ENCODE assay signal across 10 mouse cellular contexts in the genomic region with DNA sequence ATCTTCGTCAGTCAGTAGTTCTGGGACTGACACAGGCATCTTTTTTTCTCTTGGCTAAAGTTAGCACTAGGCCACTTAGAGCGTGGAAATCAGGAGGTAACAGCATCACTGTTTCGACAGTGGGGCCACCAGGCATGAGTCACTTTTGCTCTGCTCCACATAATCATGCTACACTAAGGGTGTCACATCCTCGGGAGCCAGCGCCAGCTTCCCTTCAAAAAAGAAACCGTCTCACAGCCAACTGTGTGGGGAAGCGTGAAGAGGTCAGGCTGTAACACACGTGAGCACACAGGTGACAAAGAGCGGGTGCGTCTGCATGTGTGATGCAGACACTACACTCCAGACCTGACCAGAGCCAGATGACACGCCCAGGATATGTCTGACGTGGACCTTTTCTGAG. TPM values are rescaled to one million over a fixed set of nuclear protein-coding genes. Genes with fewer than 3 reads are reported as not detected.
A peak's percentile ranks its signal among the peaks of the same experiment; 100 is the strongest.
DNase-seq lines count a peak whose midpoint lies in the region; ATAC-seq lines count a peak whose summit lies in the region.
"Had no signal": no experiment of that assay in that cellular context is flagged by ENCODE, and none has a peak within 500 bp of the region (broad histone marks: within the 10 kb centered on the region; RNA-seq: fewer than 3 reads in every experiment).

No protein-coding gene starts in this region.

- 89% methylated on average over 12 of the region's 12 CpGs for WGBS in forebrain, embryonic 12.5 days
- WGBS in hindbrain, embryonic 12.5 days = 86% methylated on average over 12 of the region's 12 CpGs

- H3K9ac ChIP-seq in forebrain, embryonic 12.5 days = no peak overlapping the region
- H3K9ac ChIP-seq in hindbrain, embryonic 12.5 days = no peak overlapping the region
- H3K9ac ChIP-seq: midbrain, embryonic 15.5 days had no signal

- peak; percentile 66 for ATAC-seq in CD4-positive, CD25-positive, alpha-beta regulatory T cell, adult 4 months
- no peak for ATAC-seq in forebrain, embryonic 12.5 days (ENCODE audit: low FRiP score)
- no peak for ATAC-seq in hindbrain, embryonic 12.5 days (ENCODE audit: low FRiP score)
- ATAC-seq: forebrain, embryonic 14.5 days; midbrain, embryonic 15.5 days had no signal

- no peaks in the 10 kb centered on the region for H3K4me1 ChIP-seq in forebrain, embryonic 12.5 days
- 0 out of 2 replicates have a peak, but pooled peaks cover 4% of the 10 kb centered on the region for H3K4me1 ChIP-seq in hindbrain, embryonic 12.5 days
- H3K4me1 ChIP-seq: midbrain, embryonic 15.5 days had no signal

- H3K27ac ChIP-seq in forebrain, embryonic 12.5 days = no peak overlapping the region
- H3K27ac ChIP-seq in hindbrain, embryonic 12.5 days = no peak overlapping the region
- H3K27ac ChIP-seq: midbrain, embryonic 15.5 days had no signal

- no peak overlapping the region for H3K4me2 ChIP-seq in forebrain, embryonic 12.5 days
- H3K4me2 ChIP-seq in hindbrain, embryonic 12.5 days (replicated peaks) = no peak overlapping the region
- H3K4me2 ChIP-seq: midbrain, embryonic 15.5 days had no signal

- DNase-seq in 3T3-L1 (ENCODE audit: low read depth, low spot score) = peak; percentile 56
- DNase-seq in heart, adult 8-10 months (ENCODE audit: low spot score) = peak; percentile 58
- DNase-seq in left cerebral cortex, postnatal 25 days (ENCODE audit: low spot score in 2 of 2) = peak; percentile 65 to 94
- no peak for DNase-seq in lung, adult 18-20 months
- no peak for DNase-seq in adrenal gland, adult 8-10 months

- no peak overlapping the region for H3K4me3 ChIP-seq in forebrain, embryonic 12.5 days (replicated peaks)
- no peak overlapping the region for H3K4me3 ChIP-seq in hindbrain, embryonic 12.5 days
- H3K4me3 ChIP-seq: midbrain, embryonic 15.5 days had no signal

- no peaks in the 10 kb centered on the region for H3K9me3 ChIP-seq in forebrain, embryonic 12.5 days
- H3K9me3 ChIP-seq in hindbrain, embryonic 12.5 days (replicated peaks) = no peaks in the 10 kb centered on the region
- H3K9me3 ChIP-seq: midbrain, embryonic 15.5 days had no signal

- H3K36me3 ChIP-seq in forebrain, embryonic 12.5 days (replicated peaks) = peaks cover 20% of the 10 kb centered on the region
- H3K36me3 ChIP-seq in hindbrain, embryonic 12.5 days = peaks cover 21% of the 10 kb centered on the region

- H3K27me3 ChIP-seq in forebrain, embryonic 12.5 days = no peaks in the 10 kb centered on the region
- H3K27me3 ChIP-seq in hindbrain, embryonic 12.5 days = no peaks in the 10 kb centered on the region
- H3K27me3 ChIP-seq: midbrain, embryonic 15.5 days had no signal

- intact Hi-C loops in left cerebral cortex, postnatal 25 days (cut with DNase I) = loop anchor here (2.0 to 5.0 kb wide), 3 partner anchors 47 to 62 kb away; partner anchors contain the start of gene Tex2

RNA-seq across cellular contexts. Expression of gene Tex2, which starts 49.0 kb away (rescaled TPM):
- 10 to 100 TPM; 27.1 to 28.7 TPM for polyA plus RNA-seq in CD4-positive, CD25-positive, alpha-beta regulatory T cell, adult 4 months (2017; shearing (Covaris generic))
- 10 to 100 TPM; 37.9 to 56.9 (median 45.0) TPM for total RNA-seq in heart, adult 8-10 months (2022)
- total RNA-seq in left cerebral cortex, postnatal 25 days (2021) = 100 to 1,000 TPM; 116 to 117 TPM
- 10.5 and 10.7 TPM in 2 replicates for polyA plus RNA-seq in forebrain, embryonic 12.5 days (2016; fragmentation: Nextera tagmentation; extraction: Ambion mirVana)
- polyA plus RNA-seq in hindbrain, embryonic 12.5 days (2016; fragmentation: Nextera tagmentation; extraction: Ambion mirVana) = 13.3 and 15.5 TPM in 2 replicates
- 10 to 100 TPM; 48.2 to 56.8 (median 54.5) TPM for total RNA-seq in adrenal gland, adult 8-10 months (2022)

Comparison
In these comparisons a context has a peak if more than half of its experiments do, and no peak if none do; other contexts are left out.
1. DNase-seq: peak in 3T3-L1 (single experiment), heart, adult 8-10 months (single experiment) and left cerebral cortex, postnatal 25 days (2 of 2); none in lung, adult 18-20 months (0 of 2) and adrenal gland, adult 8-10 months (single experiment).